Mouse (Mus musculus) cerebellum, adult 18-20 months (tissue): ENCODE results near the gene Gls2.
"Not testable (repeated sequence)": the region's sequence is repeated elsewhere in the genome, so short reads cannot be mapped to it uniquely, and the experiment has no call there.

Experiments
- DNase-seq, 2 experiments: peaks; one replicate each; pipeline ENCODE4 v3.0.0; 2021

Gene Gls2

GRCm38 (mm10) chr10:128194024-128194550, at the start of gene Gls2:
Gene Gls2 (plus strand): TSS chr10:128194457.
- peak; percentile 99 to 100 for DNase-seq

GRCm38 (mm10) chr10:128144961-128145360, 49.3 kb upstream of the Gls2 start:
- DNase-seq: no peak

- DNase-seq: no peak
These were observed 45.4 kb upstream of the Gls2 start for GRCm38 (mm10) chr10:128148789-128149365.

- DNase-seq: no peak
These were observed 44.7 kb upstream of the Gls2 start for GRCm38 (mm10) chr10:128149592-128149991.

GRCm38 (mm10) chr10:128150941-128151340, 43.3 kb upstream of the Gls2 start:
- DNase-seq: no peak

GRCm38 (mm10) chr10:128153978-128154377, 40.3 kb upstream of the Gls2 start:
- DNase-seq: no peak

GRCm38 (mm10) chr10:128165726-128166125, 28.5 kb upstream of the Gls2 start:
- not testable (repeated sequence) for DNase-seq

GRCm38 (mm10) chr10:128167091-128167490, 27.2 kb upstream of the Gls2 start:
- no peak for DNase-seq

- DNase-seq: not testable (repeated sequence)
These were observed 22.9 kb upstream of the Gls2 start for GRCm38 (mm10) chr10:128171348-128171747.

GRCm38 (mm10) chr10:128175302-128175701, 19.0 kb upstream of the Gls2 start:
- DNase-seq: no peak

- DNase-seq: peak; percentile 75 to 85
These were observed 18.1 kb upstream of the Gls2 start for GRCm38 (mm10) chr10:128175996-128176755.

- DNase-seq: no peak
These were observed 16.9 kb upstream of the Gls2 start for GRCm38 (mm10) chr10:128177316-128177715.

GRCm38 (mm10) chr10:128179989-128180388, 14.3 kb upstream of the Gls2 start, which contains the start of gene Rbms2:
Gene Rbms2 (minus strand): TSS chr10:128180297.
- no peak for DNase-seq

- no peak for DNase-seq
These were observed 10.0 kb upstream of the Gls2 start for GRCm38 (mm10) chr10:128184296-128184695.

GRCm38 (mm10) chr10:128185277-128185940, 8.8 kb upstream of the Gls2 start:
- DNase-seq: no peak

GRCm38 (mm10) chr10:128185959-128186358, 8.3 kb upstream of the Gls2 start:
- DNase-seq: peak; percentile 75 to 82

GRCm38 (mm10) chr10:128187181-128187605, 7.1 kb upstream of the Gls2 start:
- DNase-seq: no peak

GRCm38 (mm10) chr10:128188242-128188877, 5.9 kb upstream of the Gls2 start:
- peak; percentile 78 to 81 for DNase-seq

- DNase-seq: no peak
These were observed 2.8 kb upstream of the Gls2 start for GRCm38 (mm10) chr10:128191472-128191871.

- DNase-seq: not testable (repeated sequence)
These were observed 2.1 kb upstream of the Gls2 start for GRCm38 (mm10) chr10:128192030-128192766.

- no peak for DNase-seq
These were observed 1.1 kb upstream of the Gls2 start for GRCm38 (mm10) chr10:128193113-128193512.
